Mouse (Mus musculus) kidney, embryonic 14.5 days (tissue): Measurements from ENCODE around the gene Dnajc15. TPM values are rescaled to one million over a fixed set of nuclear protein-coding genes. Genes with fewer than 3 reads are reported as not detected.

Experiments
- ATAC-seq: fragments of 200-750 bp; cut with Nextera tagmentation; 2 replicates; pipeline ENCODE4 v1.8.0; 2017; ENCODE audit warnings: moderate number of reproducible peaks, mild to moderate bottlenecking, moderate TSS enrichment, moderate library complexity; ENCODE audit not compliant: low FRiP score, low TSS enrichment
- H3K27ac ChIP-seq: fragments of 300-500 bp; sonication (generic); 2 replicates; pipeline ENCODE4 v1.5.1; 2014; ENCODE audit warnings: low read depth, mild to moderate bottlenecking, low read length, moderate library complexity, mixed read lengths
- H3K27me3 ChIP-seq: fragments of 300-500 bp; sonication (generic); 2 replicates; pipeline ENCODE4 v1.6.1; 2014; ENCODE audit warnings: mild to moderate bottlenecking, low read length; ENCODE audit not compliant: control insufficient read depth, insufficient read depth
- H3K36me3 ChIP-seq: fragments of 300-500 bp; sonication (generic); 2 replicates; pipeline ENCODE4 v1.6.1; 2014; ENCODE audit warnings: low read length, mixed read lengths; ENCODE audit not compliant: control insufficient read depth, insufficient read depth
- H3K4me1 ChIP-seq: fragments of 300-500 bp; sonication (generic); 2 replicates; pipeline ENCODE4 v1.6.1; 2014; ENCODE audit warnings: low read length, mixed read lengths; ENCODE audit not compliant: control insufficient read depth, insufficient read depth
- H3K4me2 ChIP-seq: fragments of 300-500 bp; sonication (generic); replicated peaks from 2 replicates; pipeline ENCODE4 v1.6.1; 2014; ENCODE audit warnings: low read depth, mild to moderate bottlenecking, low read length
- H3K4me3 ChIP-seq: fragments of 300-500 bp; sonication (generic); 2 replicates; pipeline ENCODE4 v1.5.1; 2014; ENCODE audit warnings: mild to moderate bottlenecking, low read length
- H3K9ac ChIP-seq: fragments of 300-500 bp; sonication (generic); 2 replicates; pipeline ENCODE4 v1.6.1; 2014; ENCODE audit warnings: low read depth, mild to moderate bottlenecking, low read length, moderate library complexity
- H3K9me3 ChIP-seq: fragments of 300-500 bp; sonication (generic); 2 replicates; pipeline ENCODE4 v1.6.1; 2016; ENCODE audit warnings: low read length; ENCODE audit not compliant: control insufficient read depth
- WGBS: fragments of 180-500 bp; shearing (Covaris S2); extraction: QIAGEN DNeasy Blood & Tissue Kit; methylation state at CpG from one replicate; pipeline ENCODE4 v1.1.7; 2014; 5-methylcytosine and 5-hydroxymethylcytosine counted together
- polyA plus RNA-seq: library from polyadenylated mRNA; unstranded; fragments of >200 nt; fragmentation: Nextera tagmentation; extraction: Ambion mirVana; gene quantifications from 2 replicates; pipeline ENCODE4 v1.2.1, GENCODE M21; 2014

The Dnajc15 gene
- polyA plus RNA-seq, 1 experiment from 2014 or later = 130 TPM

- Histone ChIP-seq H3K4me1 (no peaks in the 10 kb centered on the region), H3K9ac (no peak overlapping the region), H3K4me3 (no peak overlapping the region), H3K27me3 (no peaks in the 10 kb centered on the region), H3K9me3 (no peaks in the 10 kb centered on the region), H3K4me2 (no peak overlapping the region), H3K27ac (no peak overlapping the region), H3K36me3 (no peaks in the 10 kb centered on the region)
- WGBS = 84% methylated on average over 17 of the region's 17 CpGs
- no peak for ATAC-seq
These were observed 73.2 kb downstream of the Dnajc15 start for GRCm38 (mm10) chr14:77801571-77802267.

- Histone ChIP-seq H3K27ac (no peak overlapping the region), H3K36me3 (no peaks in the 10 kb centered on the region), H3K4me2 (no peak overlapping the region), H3K4me3 (no peak overlapping the region), H3K4me1 (no peaks in the 10 kb centered on the region), H3K9me3 (no peaks in the 10 kb centered on the region), H3K27me3 (no peaks in the 10 kb centered on the region), H3K9ac (no peak overlapping the region)
- ATAC-seq = no peak
- 93% methylated on average over 4 of the region's 4 CpGs for WGBS
These were observed 78.4 kb downstream of the Dnajc15 start for GRCm38 (mm10) chr14:77796506-77796905.

GRCm38 (mm10) chr14:77795240-77795639 is 79.7 kb downstream of the Dnajc15 start:
- no peak for ATAC-seq
- Histone ChIP-seq H3K4me1 (no peaks in the 10 kb centered on the region), H3K36me3 (no peaks in the 10 kb centered on the region), H3K4me3 (no peak overlapping the region), H3K9ac (no peak overlapping the region), H3K27me3 (no peaks in the 10 kb centered on the region), H3K4me2 (no peak overlapping the region), H3K9me3 (no peaks in the 10 kb centered on the region), H3K27ac (no peak overlapping the region)
- 89% methylated on average over 5 of the region's 5 CpGs for WGBS

- ATAC-seq = no peak
- Histone ChIP-seq H3K4me3 (no peak overlapping the region), H3K36me3 (no peaks in the 10 kb centered on the region), H3K27me3 (no peaks in the 10 kb centered on the region), H3K27ac (no peak overlapping the region), H3K9me3 (no peaks in the 10 kb centered on the region), H3K4me1 (no peaks in the 10 kb centered on the region), H3K9ac (no peak overlapping the region), H3K4me2 (no peak overlapping the region)
- WGBS = 37% methylated on average over 7 of the region's 7 CpGs
These were observed 80.5 kb downstream of the Dnajc15 start for GRCm38 (mm10) chr14:77794285-77794949.

- no peaks in the 10 kb centered on the region for H3K27me3 ChIP-seq
- no peak overlapping the region for H3K4me2 ChIP-seq
- H3K9me3 ChIP-seq = no peaks in the 10 kb centered on the region
- H3K9ac ChIP-seq = no peak overlapping the region
- no peak for ATAC-seq
- H3K36me3 ChIP-seq = no peaks in the 10 kb centered on the region
- H3K4me1 ChIP-seq = no peaks in the 10 kb centered on the region
- no peak overlapping the region for H3K27ac ChIP-seq
- WGBS = 95% methylated on average over 6 of the region's 6 CpGs
- H3K4me3 ChIP-seq = no peak overlapping the region
These were observed 81.9 kb downstream of the Dnajc15 start for GRCm38 (mm10) chr14:77792998-77793397.

- Histone ChIP-seq H3K36me3 (no peaks in the 10 kb centered on the region), H3K9ac (no peak overlapping the region)
These were observed 91.7 kb downstream of the Dnajc15 start for GRCm38 (mm10) chr14:77783217-77783616.

GRCm38 (mm10) chr14:77777365-77777764 is 97.6 kb downstream of the Dnajc15 start:
- Histone ChIP-seq H3K27ac (no peak overlapping the region), H3K9me3 (no peaks in the 10 kb centered on the region), H3K4me1 (no peaks in the 10 kb centered on the region), H3K27me3 (no peaks in the 10 kb centered on the region), H3K4me2 (no peak overlapping the region), H3K36me3 (no peaks in the 10 kb centered on the region), H3K4me3 (no peak overlapping the region), H3K9ac (no peak overlapping the region)
- ATAC-seq = no peak
- 81% methylated on average over 1 of the region's 1 CpGs for WGBS

More at GRCm38 (mm10) chr14:77783217-77783616, 91.7 kb downstream of the Dnajc15 start:
- no peak for ATAC-seq
- Histone ChIP-seq H3K4me2 (no peak overlapping the region), H3K27me3 (no peaks in the 10 kb centered on the region), H3K4me1 (no peaks in the 10 kb centered on the region), H3K9me3 (no peaks in the 10 kb centered on the region), H3K27ac (no peak overlapping the region), H3K4me3 (no peak overlapping the region)

- Histone ChIP-seq H3K36me3 (no peaks in the 10 kb centered on the region), H3K4me3 (no peak overlapping the region), H3K9ac (no peak overlapping the region), H3K9me3 (no peaks in the 10 kb centered on the region), H3K27me3 (no peaks in the 10 kb centered on the region), H3K4me1 (no peaks in the 10 kb centered on the region), H3K4me2 (no peak overlapping the region), H3K27ac (no peak overlapping the region)
- no peak for ATAC-seq
- WGBS = 81% methylated on average over 11 of the region's 11 CpGs
These were observed 98.9 kb downstream of the Dnajc15 start for GRCm38 (mm10) chr14:77776005-77776531.

GRCm38 (mm10) chr14:77773331-77773730 is 101.6 kb downstream of the Dnajc15 start:
- Histone ChIP-seq H3K9ac (no peak overlapping the region), H3K4me3 (no peak overlapping the region), H3K4me2 (no peak overlapping the region), H3K27me3 (no peaks in the 10 kb centered on the region), H3K36me3 (no peaks in the 10 kb centered on the region), H3K9me3 (no peaks in the 10 kb centered on the region), H3K4me1 (no peaks in the 10 kb centered on the region), H3K27ac (no peak overlapping the region)
- ATAC-seq = no peak
- 87% methylated on average over 8 of the region's 8 CpGs for WGBS
